Comparison of ENCODE assay signal across 9 mouse cellular contexts in genomic region chrX:140537662-140538061, GRCm38 (mm10).
DNase-seq lines count a peak whose midpoint lies in the region; ATAC-seq and TF ChIP-seq lines count a peak whose summit lies in the region.
"Had no signal": no experiment of that assay in that cellular context is flagged by ENCODE, and none has a peak within 500 bp of the region (broad histone marks: within the 10 kb centered on the region; RNA-seq: fewer than 3 reads in every experiment).

No protein-coding gene starts in this region.

- H3K36me3 ChIP-seq in hindbrain, embryonic 10.5 days, result peaks cover 10% of the 10 kb centered on the region
- no peaks in the 10 kb centered on the region for H3K36me3 ChIP-seq in hindbrain, embryonic 13.5 days

- peak; percentile 6 for DNase-seq in hindbrain, embryonic 10.5 days (ENCODE audit: low spot score)
- peak; percentile 65 for DNase-seq in c-Kit-positive CD71-negative TER-119-negative erythroid progenitor cells, embryonic 14.5 days (ENCODE audit: low read depth)
- peak; percentile 86 for DNase-seq in induced T-regulatory cell, adult 2 months (ENCODE audit: low read depth)
- peak; percentile 86 for DNase-seq in naive thymus-derived CD4-positive, alpha-beta T cell, adult 2 months (ENCODE audit: low read depth)
- no peak for DNase-seq in left cerebral cortex, adult 8-10 months (ENCODE audit: low spot score in 2 of 2)
- no peak for DNase-seq in left cerebral cortex, adult 9 months (ENCODE audit: low spot score in 2 of 2)
- no peak for DNase-seq in cerebellum, adult 2 months

- no peak overlapping the region for H3K27ac ChIP-seq in hindbrain, embryonic 10.5 days
- no peak overlapping the region for H3K27ac ChIP-seq in hindbrain, embryonic 13.5 days
- no peak overlapping the region for H3K27ac ChIP-seq in cerebellum, adult 2 months (ENCODE audit: insufficient read depth, low read length)

- no peak overlapping the region for H3K4me2 ChIP-seq in hindbrain, embryonic 13.5 days

- no peak overlapping the region for H3K9ac ChIP-seq in hindbrain, embryonic 13.5 days

- no peaks in the 10 kb centered on the region for H3K9me3 ChIP-seq in hindbrain, embryonic 10.5 days
- H3K9me3 ChIP-seq in hindbrain, embryonic 13.5 days, result no peaks in the 10 kb centered on the region

- TF ChIP-seq POLR2A in cerebellum, adult 2 months (IDR thresholded peaks at IDR 0.05; ENCODE audit: borderline replicate concordance, insufficient read depth, low read length), result no peak

- H3K27me3 ChIP-seq in hindbrain, embryonic 10.5 days (ENCODE audit: insufficient read depth, poor library complexity, severe bottlenecking), result peaks cover 74% of the 10 kb centered on the region
- peaks cover 70% of the 10 kb centered on the region for H3K27me3 ChIP-seq in hindbrain, embryonic 13.5 days
- no peaks in the 10 kb centered on the region for H3K27me3 ChIP-seq in cerebellum, adult 2 months (ENCODE audit: control insufficient read depth, insufficient read depth, low read length)

- WGBS in hindbrain, embryonic 10.5 days, result 54% methylated on average over 6 of the region's 6 CpGs
- 45% methylated on average over 6 of the region's 6 CpGs for WGBS in hindbrain, embryonic 13.5 days
- whole genome bisulfite sequencing in cerebellum, adult 2 months, result 53% methylated on average over 6 of the region's 6 CpGs

- peaks cover 17% of the 10 kb centered on the region; the same call in 1 of the 2 replicates for H3K4me1 ChIP-seq in hindbrain, embryonic 10.5 days (replicated peaks)
- H3K4me1 ChIP-seq in hindbrain, embryonic 13.5 days (replicated peaks), result peaks cover 13% of the 10 kb centered on the region
- no peaks in the 10 kb centered on the region for H3K4me1 ChIP-seq in cerebellum, adult 2 months (ENCODE audit: control insufficient read depth, insufficient read depth, low read length)

- no peak overlapping the region for H3K4me3 ChIP-seq in hindbrain, embryonic 10.5 days
- no peak overlapping the region for H3K4me3 ChIP-seq in hindbrain, embryonic 13.5 days
- H3K4me3 ChIP-seq in cerebellum, adult 2 months (replicated peaks; ENCODE audit: insufficient read depth, low read depth, low read length), result no peak overlapping the region
- H3K4me3 ChIP-seq: erythroblast, embryonic 14.5 days had no signal

- TF ChIP-seq CTCF in cerebellum, adult 2 months (IDR thresholded peaks at IDR 0.05; ENCODE audit: borderline replicate concordance, insufficient read depth, low read depth, low read length), result no peak

- ATAC-seq in hindbrain, embryonic 13.5 days (ENCODE audit: low FRiP score), result no peak

Comparison
In these comparisons a context has a peak if more than half of its experiments do, and no peak if none do; other contexts are left out.
1. DNase-seq: peak in hindbrain, embryonic 10.5 days (single experiment), c-Kit-positive CD71-negative TER-119-negative erythroid progenitor cells, embryonic 14.5 days (single experiment), induced T-regulatory cell, adult 2 months (single experiment) and naive thymus-derived CD4-positive, alpha-beta T cell, adult 2 months (single experiment); none in left cerebral cortex, adult 8-10 months (0 of 2), left cerebral cortex, adult 9 months (0 of 2) and cerebellum, adult 2 months (0 of 2).